Mouse (Mus musculus): ENCODE measurements around the gene Akr1d1.

GRCm38 (mm10) chr6:37520631-37521375, 9.2 kb upstream of the Akr1d1 start:
- TF ChIP-seq CTCF (IDR thresholded peaks at IDR 0.05; ENCODE audit: extremely low read depth, insufficient read length, insufficient replicate concordance, low read depth, low read length) (no peak), POLR2A (IDR thresholded peaks at IDR 0.05; ENCODE audit: low read depth, low read length) (no peak)

All from small intestine, adult 2 months (tissue).